Mouse (Mus musculus): ENCODE data around the gene Ank2. TPM values are rescaled to one million over a fixed set of nuclear protein-coding genes. Genes with fewer than 3 reads are reported as not detected.

Gene Ank2
- polyA plus RNA-seq, 1 experiment from 2014 or later: 211 TPM

GRCm38 (mm10) chr3:127131048-127131447 lies 368.1 kb downstream of the Ank2 start:
- Histone ChIP-seq H3K4me2 (ENCODE audit: low read length) (no peak overlapping the region), H3K27me3 (ENCODE audit: control insufficient read depth, insufficient read depth, low read length) (no peaks in the 10 kb centered on the region), H3K36me3 (ENCODE audit: control insufficient read depth, insufficient read depth, low read length) (no peaks in the 10 kb centered on the region), H3K9me3 (ENCODE audit: control insufficient read depth, low read length) (no peaks in the 10 kb centered on the region), H3K27ac (replicated peaks; ENCODE audit: low read depth, low read length) (no peak overlapping the region), H3K9ac (replicated peaks; ENCODE audit: low read length) (no peak overlapping the region), H3K4me3 (replicated peaks; ENCODE audit: low read depth, low read length) (no peak overlapping the region), H3K4me1 (ENCODE audit: control insufficient read depth, insufficient read depth, low read length) (peaks cover 24% of the 10 kb centered on the region)
- no peak for DNase-seq
- ATAC-seq (ENCODE audit: low FRiP score, low TSS enrichment): no peak
- 27% methylated on average over 3 of the region's 3 CpGs for WGBS

GRCm38 (mm10) chr3:127130167-127130770 lies 368.9 kb downstream of the Ank2 start:
- WGBS: 79% methylated on average over 12 of the region's 12 CpGs
- ATAC-seq (ENCODE audit: low FRiP score, low TSS enrichment): no peak
- H3K4me3 ChIP-seq (replicated peaks; ENCODE audit: low read depth, low read length): no peak overlapping the region

GRCm38 (mm10) chr3:127129750-127130149 lies 369.4 kb downstream of the Ank2 start:
- 70% methylated on average over 1 of the region's 1 CpGs for WGBS
- no peak for ATAC-seq (ENCODE audit: low FRiP score, low TSS enrichment)
- H3K27me3 ChIP-seq (ENCODE audit: control insufficient read depth, insufficient read depth, low read length): no peaks in the 10 kb centered on the region
- H3K4me2 ChIP-seq (ENCODE audit: low read length): no peak overlapping the region
- no peak for DNase-seq
- H3K9me3 ChIP-seq (ENCODE audit: control insufficient read depth, low read length): no peaks in the 10 kb centered on the region
- no peaks in the 10 kb centered on the region for H3K36me3 ChIP-seq (ENCODE audit: control insufficient read depth, insufficient read depth, low read length)
- H3K27ac ChIP-seq (replicated peaks; ENCODE audit: low read depth, low read length): no peak overlapping the region
- H3K4me3 ChIP-seq (replicated peaks; ENCODE audit: low read depth, low read length): no peak overlapping the region
- peaks cover 25% of the 10 kb centered on the region for H3K4me1 ChIP-seq (ENCODE audit: control insufficient read depth, insufficient read depth, low read length)
- no peak overlapping the region for H3K9ac ChIP-seq (replicated peaks; ENCODE audit: low read length)

More at GRCm38 (mm10) chr3:127130167-127130770, 368.9 kb downstream of the Ank2 start:
- H3K36me3 ChIP-seq (ENCODE audit: control insufficient read depth, insufficient read depth, low read length): no peaks in the 10 kb centered on the region
- H3K4me2 ChIP-seq (ENCODE audit: low read length): no peak overlapping the region
- no peak for DNase-seq
- no peaks in the 10 kb centered on the region for H3K27me3 ChIP-seq (ENCODE audit: control insufficient read depth, insufficient read depth, low read length)
- peaks cover 24% of the 10 kb centered on the region for H3K4me1 ChIP-seq (ENCODE audit: control insufficient read depth, insufficient read depth, low read length)
- H3K27ac ChIP-seq (replicated peaks; ENCODE audit: low read depth, low read length): no peak overlapping the region
- H3K9me3 ChIP-seq (ENCODE audit: control insufficient read depth, low read length): no peaks in the 10 kb centered on the region
- no peak overlapping the region for H3K9ac ChIP-seq (replicated peaks; ENCODE audit: low read length)

- Histone ChIP-seq H3K9me3 (ENCODE audit: control insufficient read depth, low read length) (no peaks in the 10 kb centered on the region), H3K9ac (replicated peaks; ENCODE audit: low read length) (no peak overlapping the region), H3K27me3 (ENCODE audit: control insufficient read depth, insufficient read depth, low read length) (no peaks in the 10 kb centered on the region), H3K4me1 (ENCODE audit: control insufficient read depth, insufficient read depth, low read length) (peaks cover 20% of the 10 kb centered on the region), H3K36me3 (ENCODE audit: control insufficient read depth, insufficient read depth, low read length) (no peaks in the 10 kb centered on the region), H3K4me2 (ENCODE audit: low read length) (no peak overlapping the region), H3K4me3 (replicated peaks; ENCODE audit: low read depth, low read length) (no peak overlapping the region), H3K27ac (replicated peaks; ENCODE audit: low read depth, low read length) (no peak overlapping the region)
- no peak for DNase-seq
- WGBS: 81% methylated on average over 1 of the region's 1 CpGs
- no peak for ATAC-seq (ENCODE audit: low FRiP score, low TSS enrichment)
Measured at GRCm38 (mm10) chr3:127127611-127128010, 371.5 kb downstream of the Ank2 start.

- DNase-seq (no peak), ATAC-seq (ENCODE audit: low FRiP score, low TSS enrichment) (no peak)
- 70% methylated on average over 3 of the region's 3 CpGs for WGBS
- Histone ChIP-seq H3K4me3 (replicated peaks; ENCODE audit: low read depth, low read length) (no peak overlapping the region), H3K9me3 (ENCODE audit: control insufficient read depth, low read length) (no peaks in the 10 kb centered on the region), H3K36me3 (ENCODE audit: control insufficient read depth, insufficient read depth, low read length) (no peaks in the 10 kb centered on the region), H3K9ac (replicated peaks; ENCODE audit: low read length) (no peak overlapping the region), H3K27ac (replicated peaks; ENCODE audit: low read depth, low read length) (no peak overlapping the region), H3K4me2 (ENCODE audit: low read length) (no peak overlapping the region), H3K4me1 (ENCODE audit: control insufficient read depth, insufficient read depth, low read length) (peaks cover 20% of the 10 kb centered on the region), H3K27me3 (ENCODE audit: control insufficient read depth, insufficient read depth, low read length) (no peaks in the 10 kb centered on the region)
Measured at GRCm38 (mm10) chr3:127126220-127126619, 372.9 kb downstream of the Ank2 start.

- Histone ChIP-seq H3K9me3 (ENCODE audit: control insufficient read depth, low read length) (no peaks in the 10 kb centered on the region), H3K27ac (replicated peaks; ENCODE audit: low read depth, low read length) (no peak overlapping the region), H3K4me1 (ENCODE audit: control insufficient read depth, insufficient read depth, low read length) (peaks cover 14% of the 10 kb centered on the region), H3K4me2 (ENCODE audit: low read length) (0 out of 2 replicates have a peak overlapping the region, but pooled peaks have one; percentile 2), H3K4me3 (replicated peaks; ENCODE audit: low read depth, low read length) (no peak overlapping the region), H3K9ac (replicated peaks; ENCODE audit: low read length) (no peak overlapping the region), H3K36me3 (ENCODE audit: control insufficient read depth, insufficient read depth, low read length) (no peaks in the 10 kb centered on the region), H3K27me3 (ENCODE audit: control insufficient read depth, insufficient read depth, low read length) (no peaks in the 10 kb centered on the region)
- ATAC-seq (ENCODE audit: low FRiP score, low TSS enrichment): 0 out of 2 replicates have a peak, but pooled peaks have one; percentile 37
- WGBS: 41% methylated on average over 10 of the region's 10 CpGs
- DNase-seq: no peak
Measured at GRCm38 (mm10) chr3:127124375-127124993, 374.7 kb downstream of the Ank2 start.

- WGBS: 51% methylated on average over 8 of the region's 8 CpGs
- Histone ChIP-seq H3K4me1 (ENCODE audit: control insufficient read depth, insufficient read depth, low read length) (peaks cover 14% of the 10 kb centered on the region), H3K9me3 (ENCODE audit: control insufficient read depth, low read length) (no peaks in the 10 kb centered on the region), H3K27ac (replicated peaks; ENCODE audit: low read depth, low read length) (no peak overlapping the region), H3K4me2 (ENCODE audit: low read length) (no peak overlapping the region), H3K36me3 (ENCODE audit: control insufficient read depth, insufficient read depth, low read length) (no peaks in the 10 kb centered on the region), H3K4me3 (replicated peaks; ENCODE audit: low read depth, low read length) (no peak overlapping the region), H3K27me3 (ENCODE audit: control insufficient read depth, insufficient read depth, low read length) (no peaks in the 10 kb centered on the region), H3K9ac (replicated peaks; ENCODE audit: low read length) (no peak overlapping the region)
- DNase-seq (no peak), ATAC-seq (ENCODE audit: low FRiP score, low TSS enrichment) (no peak)
Measured at GRCm38 (mm10) chr3:127123376-127123775, 375.8 kb downstream of the Ank2 start.

GRCm38 (mm10) chr3:127118777-127119176 lies 380.4 kb downstream of the Ank2 start:
- no peak overlapping the region for H3K4me2 ChIP-seq (ENCODE audit: low read length)
- H3K4me3 ChIP-seq (replicated peaks; ENCODE audit: low read depth, low read length): no peak overlapping the region
- H3K27ac ChIP-seq (replicated peaks; ENCODE audit: low read depth, low read length): no peak overlapping the region
- no peaks in the 10 kb centered on the region; the same call in 1 of the 2 replicates for H3K4me1 ChIP-seq (ENCODE audit: control insufficient read depth, insufficient read depth, low read length)
- DNase-seq: no peak
- no peaks in the 10 kb centered on the region for H3K9me3 ChIP-seq (ENCODE audit: control insufficient read depth, low read length)
- H3K27me3 ChIP-seq (ENCODE audit: control insufficient read depth, insufficient read depth, low read length): no peaks in the 10 kb centered on the region
- no peak for ATAC-seq (ENCODE audit: low FRiP score, low TSS enrichment)
- no peak overlapping the region for H3K9ac ChIP-seq (replicated peaks; ENCODE audit: low read length)
- no peaks in the 10 kb centered on the region for H3K36me3 ChIP-seq (ENCODE audit: control insufficient read depth, insufficient read depth, low read length)
- 88% methylated on average over 4 of the region's 4 CpGs for WGBS

GRCm38 (mm10) chr3:127116226-127116625 lies 382.9 kb downstream of the Ank2 start:
- no peak for DNase-seq
- H3K4me3 ChIP-seq (replicated peaks; ENCODE audit: low read depth, low read length): no peak overlapping the region
- H3K36me3 ChIP-seq (ENCODE audit: control insufficient read depth, insufficient read depth, low read length): no peaks in the 10 kb centered on the region
- ATAC-seq (ENCODE audit: low FRiP score, low TSS enrichment): no peak
- H3K4me2 ChIP-seq (ENCODE audit: low read length): no peak overlapping the region
- H3K9ac ChIP-seq (replicated peaks; ENCODE audit: low read length): no peak overlapping the region
- H3K27ac ChIP-seq (replicated peaks; ENCODE audit: low read depth, low read length): no peak overlapping the region
- no peaks in the 10 kb centered on the region for H3K27me3 ChIP-seq (ENCODE audit: control insufficient read depth, insufficient read depth, low read length)
- WGBS: 81% methylated on average over 6 of the region's 6 CpGs
- no peaks in the 10 kb centered on the region for H3K9me3 ChIP-seq (ENCODE audit: control insufficient read depth, low read length)
- H3K4me1 ChIP-seq (ENCODE audit: control insufficient read depth, insufficient read depth, low read length): 0 out of 2 replicates have a peak, but pooled peaks cover 4% of the 10 kb centered on the region
